In the genomic region with DNA sequence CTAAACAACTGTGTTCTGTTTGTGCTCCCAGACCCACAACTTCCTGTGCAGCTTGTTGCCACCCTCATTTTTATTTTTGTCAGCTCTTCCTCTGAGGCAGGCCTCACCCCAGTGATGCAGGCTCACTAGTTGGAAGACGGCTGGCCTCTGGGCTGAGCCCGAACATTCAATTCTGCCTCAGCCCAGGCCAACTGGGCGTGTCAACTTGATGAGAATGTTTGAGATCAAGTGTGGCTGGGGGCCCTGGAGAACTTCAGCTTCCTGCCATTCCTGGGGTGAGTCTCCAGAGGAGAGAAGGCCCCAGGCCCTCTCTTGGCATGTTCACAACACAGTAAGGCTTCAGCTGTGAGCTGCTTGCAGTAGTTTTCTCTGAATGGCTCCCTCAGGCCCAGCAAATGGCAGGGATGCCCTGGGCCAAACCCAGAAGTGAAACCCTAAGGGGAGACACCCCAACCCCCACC, we compare ENCODE assay signal across 8 mouse cellular contexts. TPM values are rescaled to one million over a fixed set of nuclear protein-coding genes. Genes with fewer than 3 reads are reported as not detected.
A peak's percentile ranks its signal among the peaks of the same experiment; 100 is the strongest.
DNase-seq lines count a peak whose midpoint lies in the region; ATAC-seq and TF ChIP-seq lines count a peak whose summit lies in the region.

No protein-coding gene starts in this region.

- TF ChIP-seq POLR2A in embryonic fibroblast, embryonic 13.5 days (IDR thresholded peaks at IDR 0.05; ENCODE audit: low read depth, low read length) = no peak

- no peak overlapping the region for H3K4me3 ChIP-seq in heart, embryonic 12.5 days
- H3K4me3 ChIP-seq in embryonic fibroblast, embryonic 13.5 days (ENCODE audit: insufficient read depth, low read length) = no peak overlapping the region
- no peak overlapping the region for H3K4me3 ChIP-seq in limb, embryonic 12.5 days (replicated peaks)

- H3K27ac ChIP-seq in heart, embryonic 12.5 days (ENCODE audit: poor library complexity, severe bottlenecking) = no peak overlapping the region
- H3K27ac ChIP-seq in embryonic fibroblast, embryonic 13.5 days (ENCODE audit: insufficient read depth, low read length) = peak overlapping the region; percentile 53; the same call in 1 of the 2 replicates
- peak overlapping the region; percentile 81; the same call in 1 of the 2 replicates for H3K27ac ChIP-seq in limb, embryonic 12.5 days

- H3K4me1 ChIP-seq in heart, embryonic 12.5 days (replicated peaks) = peaks cover 38% of the 10 kb centered on the region
- peaks cover 3% of the 10 kb centered on the region; the same call in 1 of the 2 replicates for H3K4me1 ChIP-seq in embryonic fibroblast, embryonic 13.5 days (ENCODE audit: control insufficient read depth, insufficient read depth, low read length)
- peaks cover 53% of the 10 kb centered on the region for H3K4me1 ChIP-seq in limb, embryonic 12.5 days (replicated peaks)

- 53% methylated on average over 3 of the region's 3 CpGs for WGBS in heart, embryonic 12.5 days
- WGBS in limb, embryonic 12.5 days = 72% methylated on average over 3 of the region's 3 CpGs

- no peaks in the 10 kb centered on the region for H3K9me3 ChIP-seq in heart, embryonic 12.5 days (replicated peaks)
- H3K9me3 ChIP-seq in limb, embryonic 12.5 days = no peaks in the 10 kb centered on the region

- no peaks in the 10 kb centered on the region for H3K36me3 ChIP-seq in heart, embryonic 12.5 days
- no peaks in the 10 kb centered on the region for H3K36me3 ChIP-seq in limb, embryonic 12.5 days

- DNase-seq in heart, adult 18-20 months = peak; percentile 65 to 74
- DNase-seq in skeletal muscle tissue, adult 2 months (ENCODE audit: low read depth, low spot score) = peak; percentile 54
- DNase-seq in adrenal gland, postnatal 36 days = no peak
- no peak for DNase-seq in yolk sac, embryonic 10.5 days (ENCODE audit: low spot score)
- DNase-seq in adrenal gland, postnatal 25 days = no peak

- TF ChIP-seq CTCF in embryonic fibroblast, embryonic 13.5 days (IDR thresholded peaks at IDR 0.05; ENCODE audit: borderline replicate concordance, insufficient read depth, low read length) = no peak

- no peak for ATAC-seq in heart, embryonic 12.5 days (ENCODE audit: insufficient number of reproducible peaks, low FRiP score)
- ATAC-seq in limb, embryonic 12.5 days (ENCODE audit: insufficient number of reproducible peaks, insufficient read depth, low FRiP score, low TSS enrichment, low read depth) = no peak

- H3K27me3 ChIP-seq in heart, embryonic 12.5 days (replicated peaks) = no peaks in the 10 kb centered on the region
- H3K27me3 ChIP-seq in limb, embryonic 12.5 days = no peaks in the 10 kb centered on the region

- no peak overlapping the region for H3K9ac ChIP-seq in heart, embryonic 12.5 days
- no peak overlapping the region for H3K9ac ChIP-seq in limb, embryonic 12.5 days (replicated peaks)

- H3K4me2 ChIP-seq in heart, embryonic 12.5 days = no peak overlapping the region
- H3K4me2 ChIP-seq in limb, embryonic 12.5 days = no peak overlapping the region

RNA-seq across cellular contexts. Expression of a gene that starts 1.7 kb away (rescaled TPM):
- total RNA-seq in heart, adult 18-20 months (2021) = 10 to 100 TPM; 20.3 to 31.3 TPM
- polyA plus RNA-seq in heart, embryonic 12.5 days (2016; fragmentation: Nextera tagmentation; extraction: Ambion mirVana) = 41.6 and 43.4 TPM in 2 replicates
- polyA plus RNA-seq in embryonic fibroblast, embryonic 13.5 days (2011; ENCODE audit: insufficient read length, low read depth, missing spikeins) = 40.4 and 41.4 TPM in 2 replicates
- 106 and 107 TPM in 2 replicates for polyA plus RNA-seq in limb, embryonic 12.5 days (2016; fragmentation: Nextera tagmentation; extraction: Ambion mirVana)
- total RNA-seq in adrenal gland, postnatal 36 days (2021) = 100 to 1,000 TPM in 1 of 2 experiments, 10 to 100 TPM in 1; 83.2 to 121 TPM
- total RNA-seq in adrenal gland, postnatal 25 days (2021) = 112 and 144 TPM in 2 replicates

RNA-seq across cellular contexts. Expression of a gene that starts 50.4 kb away (rescaled TPM):
- total RNA-seq in heart, adult 18-20 months (2021) = 10 to 100 TPM; 27.0 to 27.9 TPM
- polyA plus RNA-seq in heart, embryonic 12.5 days (2016; fragmentation: Nextera tagmentation; extraction: Ambion mirVana) = 46.1 and 46.7 TPM in 2 replicates
- polyA plus RNA-seq in embryonic fibroblast, embryonic 13.5 days (2011; ENCODE audit: insufficient read length, low read depth, missing spikeins) = 89.7 and 99.6 TPM in 2 replicates
- polyA plus RNA-seq in limb, embryonic 12.5 days (2016; fragmentation: Nextera tagmentation; extraction: Ambion mirVana) = 41.7 and 46.8 TPM in 2 replicates
- total RNA-seq in adrenal gland, postnatal 36 days (2021) = 10 to 100 TPM; 47.5 to 52.6 TPM
- total RNA-seq in adrenal gland, postnatal 25 days (2021) = 48.5 and 53.0 TPM in 2 replicates

RNA-seq across cellular contexts. Expression of a gene that starts 50.7 kb away (rescaled TPM):
- total RNA-seq in heart, adult 18-20 months (2021) = 10 to 100 TPM; 31.6 to 36.2 TPM
- 57.0 and 58.3 TPM in 2 replicates for polyA plus RNA-seq in heart, embryonic 12.5 days (2016; fragmentation: Nextera tagmentation; extraction: Ambion mirVana)
- polyA plus RNA-seq in embryonic fibroblast, embryonic 13.5 days (2011; ENCODE audit: insufficient read length, low read depth, missing spikeins) = 60.0 and 61.6 TPM in 2 replicates
- 89.6 and 93.3 TPM in 2 replicates for polyA plus RNA-seq in limb, embryonic 12.5 days (2016; fragmentation: Nextera tagmentation; extraction: Ambion mirVana)
- total RNA-seq in adrenal gland, postnatal 36 days (2021) = 10 to 100 TPM; 26.2 to 29.1 TPM
- 29.3 and 30.2 TPM in 2 replicates for total RNA-seq in adrenal gland, postnatal 25 days (2021)

Comparison
In these comparisons a context has a peak if more than half of its experiments do, and no peak if none do; other contexts are left out.
1. DNase-seq: peak in heart, adult 18-20 months (2 of 2) and skeletal muscle tissue, adult 2 months (single experiment); none in adrenal gland, postnatal 36 days (0 of 2), yolk sac, embryonic 10.5 days (single experiment) and adrenal gland, postnatal 25 days (single experiment).